Mouse (Mus musculus): ENCODE measurements around the gene Alk. TPM values are rescaled to one million over a fixed set of nuclear protein-coding genes. Genes with fewer than 3 reads are reported as not detected.

Gene Alk
- polyA plus RNA-seq, 1 experiment from 2014 or later = 0.11 TPM

DNA sequence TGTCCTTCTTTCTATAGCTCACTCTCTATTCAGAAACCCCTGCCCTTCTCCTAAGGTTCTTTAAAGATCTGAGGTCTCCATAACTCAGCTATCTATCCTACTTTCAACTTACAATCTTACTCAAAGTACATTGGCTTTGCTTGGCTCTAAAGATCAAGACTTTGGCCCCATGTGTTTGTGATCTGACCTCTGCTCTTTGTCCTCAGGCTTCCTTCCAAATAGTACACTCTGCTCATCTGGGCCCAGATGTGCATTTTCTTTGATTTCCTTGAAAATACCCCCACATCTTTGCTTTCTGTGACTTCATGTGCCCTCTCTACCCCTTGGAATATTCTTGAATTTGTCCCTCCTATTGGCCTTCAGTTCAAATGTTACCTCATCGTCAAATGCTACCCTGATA lies 417.4 kb downstream of the Alk start:
- ATAC-seq (replicated peaks; ENCODE audit: low FRiP score, low read depth) (no peak), DNase-seq (ENCODE audit: low spot score) (no peak)
- WGBS = 75% methylated on average over 1 of the region's 1 CpGs
- Histone ChIP-seq H3K27ac (no peak overlapping the region), H3K9ac (ENCODE audit: low read depth, low read length) (no peak overlapping the region), H3K36me3 (ENCODE audit: insufficient read depth, low read length) (no peaks in the 10 kb centered on the region), H3K9me3 (replicated peaks; ENCODE audit: low read length) (no peaks in the 10 kb centered on the region), H3K4me2 (ENCODE audit: low read length) (no peak overlapping the region), H3K27me3 (ENCODE audit: insufficient read depth, low read length) (no peaks in the 10 kb centered on the region), H3K4me3 (replicated peaks; ENCODE audit: low read depth, low read length) (no peak overlapping the region), H3K4me1 (replicated peaks; ENCODE audit: insufficient read depth, low read length) (no peaks in the 10 kb centered on the region)
- TF ChIP-seq CTCF (IDR thresholded peaks at IDR 0.05; ENCODE audit: low read depth) = no peak

GRCm38 (mm10) chr17:72182414-72182813 lies 422.0 kb downstream of the Alk start:
- no peak overlapping the region for H3K27ac ChIP-seq
- no peak overlapping the region for H3K4me3 ChIP-seq (replicated peaks; ENCODE audit: low read depth, low read length)
- no peaks in the 10 kb centered on the region for H3K4me1 ChIP-seq (replicated peaks; ENCODE audit: insufficient read depth, low read length)
- H3K27me3 ChIP-seq (ENCODE audit: insufficient read depth, low read length) = no peaks in the 10 kb centered on the region
- no peak for TF ChIP-seq CTCF (IDR thresholded peaks at IDR 0.05; ENCODE audit: low read depth)
- H3K9ac ChIP-seq (ENCODE audit: low read depth, low read length) = no peak overlapping the region
- DNase-seq (ENCODE audit: low spot score) (no peak), ATAC-seq (replicated peaks; ENCODE audit: low FRiP score, low read depth) (no peak)
- WGBS = 53% methylated on average over 2 of the region's 2 CpGs
- H3K4me2 ChIP-seq (ENCODE audit: low read length) = no peak overlapping the region
- no peaks in the 10 kb centered on the region for H3K36me3 ChIP-seq (ENCODE audit: insufficient read depth, low read length)
- H3K9me3 ChIP-seq (replicated peaks; ENCODE audit: low read length) = no peaks in the 10 kb centered on the region

GRCm38 (mm10) chr17:72180200-72180599 lies 424.2 kb downstream of the Alk start:
- Histone ChIP-seq H3K4me2 (ENCODE audit: low read length) (no peak overlapping the region), H3K9me3 (replicated peaks; ENCODE audit: low read length) (no peaks in the 10 kb centered on the region), H3K27me3 (ENCODE audit: insufficient read depth, low read length) (no peaks in the 10 kb centered on the region), H3K9ac (ENCODE audit: low read depth, low read length) (no peak overlapping the region), H3K36me3 (ENCODE audit: insufficient read depth, low read length) (no peaks in the 10 kb centered on the region), H3K4me3 (replicated peaks; ENCODE audit: low read depth, low read length) (no peak overlapping the region), H3K4me1 (replicated peaks; ENCODE audit: insufficient read depth, low read length) (no peaks in the 10 kb centered on the region), H3K27ac (no peak overlapping the region)
- ATAC-seq (replicated peaks; ENCODE audit: low FRiP score, low read depth) (no peak), DNase-seq (ENCODE audit: low spot score) (no peak)
- WGBS = 94% methylated on average over 9 of the region's 9 CpGs
- no peak for TF ChIP-seq CTCF (IDR thresholded peaks at IDR 0.05; ENCODE audit: low read depth)

DNA sequence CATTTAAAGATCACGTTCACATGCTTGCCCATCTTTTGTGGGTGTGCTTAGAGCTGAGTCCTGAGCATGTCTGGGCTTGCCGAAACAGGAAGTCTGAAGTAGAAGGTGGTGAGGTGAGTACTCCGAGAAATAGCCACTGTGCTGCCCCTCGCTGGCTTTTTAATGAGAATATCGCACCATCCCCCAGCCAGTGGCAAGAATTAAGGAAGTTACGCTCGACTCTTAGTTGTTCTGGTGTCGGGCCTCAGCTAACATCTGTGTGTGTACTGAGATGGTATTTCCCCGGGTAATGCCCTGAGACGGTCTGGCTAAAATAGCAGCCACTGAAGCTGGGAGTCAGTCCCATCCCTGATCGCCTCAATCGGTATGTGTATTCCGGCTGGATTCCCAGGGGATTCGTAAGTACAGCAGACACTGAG lies 424.7 kb downstream of the Alk start:
- Histone ChIP-seq H3K9me3 (replicated peaks; ENCODE audit: low read length) (no peaks in the 10 kb centered on the region), H3K4me1 (replicated peaks; ENCODE audit: insufficient read depth, low read length) (no peaks in the 10 kb centered on the region), H3K27me3 (ENCODE audit: insufficient read depth, low read length) (no peaks in the 10 kb centered on the region), H3K4me2 (ENCODE audit: low read length) (no peak overlapping the region), H3K9ac (ENCODE audit: low read depth, low read length) (no peak overlapping the region), H3K27ac (no peak overlapping the region), H3K36me3 (ENCODE audit: insufficient read depth, low read length) (no peaks in the 10 kb centered on the region), H3K4me3 (replicated peaks; ENCODE audit: low read depth, low read length) (no peak overlapping the region)
- ATAC-seq (replicated peaks; ENCODE audit: low FRiP score, low read depth) (no peak), DNase-seq (ENCODE audit: low spot score) (no peak)
- no peak for TF ChIP-seq CTCF (IDR thresholded peaks at IDR 0.05; ENCODE audit: low read depth)
- WGBS = 87% methylated on average over 14 of the region's 14 CpGs

DNA sequence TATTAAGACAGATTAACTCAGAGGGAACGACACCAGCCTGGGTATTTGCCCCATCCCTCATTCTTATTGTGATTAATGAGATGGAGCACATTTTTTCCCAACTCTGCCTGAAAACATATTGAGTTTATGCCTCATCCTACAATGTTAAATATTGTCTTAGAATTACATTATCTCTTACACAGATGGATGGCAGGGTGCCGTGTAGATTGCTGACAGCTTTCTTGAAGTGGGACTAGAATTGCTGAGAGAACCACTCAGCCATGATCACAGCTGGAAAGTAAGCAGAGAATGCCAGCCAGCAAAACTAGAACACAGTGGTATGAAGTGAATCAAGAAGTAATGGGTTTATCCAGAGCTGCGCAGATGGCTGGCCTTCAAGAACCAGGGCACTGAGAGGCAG lies 430.6 kb downstream of the Alk start:
- ATAC-seq (replicated peaks; ENCODE audit: low FRiP score, low read depth) (no peak), DNase-seq (ENCODE audit: low spot score) (no peak)
- TF ChIP-seq CTCF (IDR thresholded peaks at IDR 0.05; ENCODE audit: low read depth) = no peak
- H3K9ac ChIP-seq (ENCODE audit: low read depth, low read length) = no peak overlapping the region
- H3K4me1 ChIP-seq (replicated peaks; ENCODE audit: insufficient read depth, low read length) = no peaks in the 10 kb centered on the region
- no peaks in the 10 kb centered on the region for H3K27me3 ChIP-seq (ENCODE audit: insufficient read depth, low read length)
- WGBS = 63% methylated on average over 3 of the region's 3 CpGs
- no peak overlapping the region for H3K4me2 ChIP-seq (ENCODE audit: low read length)
- no peak overlapping the region for H3K27ac ChIP-seq
- no peaks in the 10 kb centered on the region for H3K9me3 ChIP-seq (replicated peaks; ENCODE audit: low read length)
- H3K4me3 ChIP-seq (replicated peaks; ENCODE audit: low read depth, low read length) = no peak overlapping the region
- no peaks in the 10 kb centered on the region for H3K36me3 ChIP-seq (ENCODE audit: insufficient read depth, low read length)

GRCm38 (mm10) chr17:72168152-72168551 lies 436.3 kb downstream of the Alk start:
- ATAC-seq (replicated peaks; ENCODE audit: low FRiP score, low read depth) (no peak), DNase-seq (ENCODE audit: low spot score) (no peak)
- H3K4me3 ChIP-seq (replicated peaks; ENCODE audit: low read depth, low read length) = no peak overlapping the region
- TF ChIP-seq CTCF (IDR thresholded peaks at IDR 0.05; ENCODE audit: low read depth) = no peak
- no peak overlapping the region for H3K9ac ChIP-seq (ENCODE audit: low read depth, low read length)
- no peaks in the 10 kb centered on the region for H3K9me3 ChIP-seq (replicated peaks; ENCODE audit: low read length)
- no peaks in the 10 kb centered on the region for H3K4me1 ChIP-seq (replicated peaks; ENCODE audit: insufficient read depth, low read length)
- no peaks in the 10 kb centered on the region for H3K27me3 ChIP-seq (ENCODE audit: insufficient read depth, low read length)
- no peak overlapping the region for H3K27ac ChIP-seq
- no peaks in the 10 kb centered on the region for H3K36me3 ChIP-seq (ENCODE audit: insufficient read depth, low read length)
- WGBS = 67% methylated on average over 5 of the region's 5 CpGs
- no peak overlapping the region for H3K4me2 ChIP-seq (ENCODE audit: low read length)

- Histone ChIP-seq H3K9me3 (replicated peaks; ENCODE audit: low read length) (no peaks in the 10 kb centered on the region), H3K4me3 (replicated peaks; ENCODE audit: low read depth, low read length) (no peak overlapping the region), H3K4me2 (ENCODE audit: low read length) (no peak overlapping the region), H3K4me1 (replicated peaks; ENCODE audit: insufficient read depth, low read length) (no peaks in the 10 kb centered on the region), H3K36me3 (ENCODE audit: insufficient read depth, low read length) (no peaks in the 10 kb centered on the region), H3K27ac (no peak overlapping the region), H3K27me3 (ENCODE audit: insufficient read depth, low read length) (no peaks in the 10 kb centered on the region), H3K9ac (ENCODE audit: low read depth, low read length) (no peak overlapping the region)
- peak; percentile 56 for DNase-seq (ENCODE audit: low spot score)
- WGBS = 36% methylated on average over 5 of the region's 5 CpGs
- TF ChIP-seq CTCF (IDR thresholded peaks at IDR 0.05; ENCODE audit: low read depth) = no peak
- ATAC-seq (replicated peaks; ENCODE audit: low FRiP score, low read depth) = no peak
Measured at GRCm38 (mm10) chr17:72158857-72159385, 445.5 kb downstream of the Alk start.

All from kidney, postnatal 0 days (tissue).